Mouse (Mus musculus) layer of hippocampus, postnatal 36 days (tissue): ENCODE data around the gene Pxt1. TPM values are rescaled to one million over a fixed set of nuclear protein-coding genes. Genes with fewer than 3 reads are reported as not detected.

Experiments used
- DNase-seq, 2 experiments: peaks; one replicate each; pipeline ENCODE4 v3.0.0; 2022
- total RNA-seq, 2 experiments: library from RNA; stranded (reverse); gene quantifications; 2 replicates each; pipeline ENCODE4 v1.2.3; 2021

Pxt1 gene
- total RNA-seq, 2 experiments from 2014 or later: not detected

DNA sequence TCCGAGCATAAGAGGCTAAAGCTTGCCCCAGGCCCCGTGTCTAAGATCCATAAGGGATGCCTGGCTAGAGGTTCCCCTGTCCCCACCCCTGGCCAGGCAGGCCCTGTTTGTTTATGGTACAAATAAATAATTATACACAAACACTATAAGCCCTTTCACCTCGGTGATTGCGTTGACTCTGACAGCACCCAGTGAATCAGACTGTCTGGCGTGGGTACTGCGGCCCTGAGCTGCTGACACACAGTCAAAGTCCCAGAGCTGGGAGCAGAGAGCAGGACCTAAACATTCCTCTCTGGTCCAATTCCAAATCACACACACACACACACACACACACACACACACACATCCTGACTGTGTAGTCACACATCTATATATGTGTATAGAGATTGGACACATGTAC is 29.7 kb downstream of the Pxt1 start:
- DNase-seq: no peak

DNA sequence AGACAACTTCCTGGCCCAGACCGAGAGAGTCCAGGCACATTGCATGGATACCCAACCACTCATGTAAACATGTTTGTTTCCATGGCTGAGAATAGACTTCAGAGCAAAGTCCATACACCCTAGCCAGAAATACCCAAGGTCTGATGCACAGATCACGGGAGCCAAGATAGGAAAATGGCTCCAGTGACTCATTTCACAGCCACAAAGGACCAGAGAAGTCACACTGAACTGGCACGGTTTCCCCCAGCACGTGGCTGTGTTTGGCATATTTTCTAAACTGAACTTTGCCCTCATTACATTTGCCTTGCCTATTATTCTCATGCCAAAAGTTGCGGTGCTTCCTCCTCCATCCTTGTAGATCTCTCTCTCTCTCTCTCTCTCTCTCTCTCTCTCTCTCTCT is 30.4 kb downstream of the Pxt1 start:
- DNase-seq: no peak

DNA sequence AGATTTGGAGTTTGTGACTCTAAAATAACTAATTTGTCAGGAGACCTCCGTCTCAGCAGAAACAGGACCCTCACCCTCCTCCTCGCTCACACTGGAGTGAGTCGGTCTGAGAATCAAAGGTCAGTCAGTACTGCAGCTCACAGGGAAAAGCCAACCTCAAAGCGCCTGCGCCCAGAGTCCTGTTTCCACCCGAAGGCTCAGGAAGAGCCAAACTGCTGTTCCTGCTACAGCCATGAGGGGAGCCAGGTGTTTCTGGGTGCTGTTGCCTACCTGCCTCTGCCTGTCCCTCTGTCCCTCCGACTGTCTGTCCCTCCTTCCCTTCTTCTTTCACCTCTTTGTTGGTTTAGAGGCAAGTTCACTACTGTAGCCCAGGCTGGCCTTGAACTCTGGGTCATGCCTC is 33.5 kb downstream of the Pxt1 start:
- DNase-seq: no peak

DNA sequence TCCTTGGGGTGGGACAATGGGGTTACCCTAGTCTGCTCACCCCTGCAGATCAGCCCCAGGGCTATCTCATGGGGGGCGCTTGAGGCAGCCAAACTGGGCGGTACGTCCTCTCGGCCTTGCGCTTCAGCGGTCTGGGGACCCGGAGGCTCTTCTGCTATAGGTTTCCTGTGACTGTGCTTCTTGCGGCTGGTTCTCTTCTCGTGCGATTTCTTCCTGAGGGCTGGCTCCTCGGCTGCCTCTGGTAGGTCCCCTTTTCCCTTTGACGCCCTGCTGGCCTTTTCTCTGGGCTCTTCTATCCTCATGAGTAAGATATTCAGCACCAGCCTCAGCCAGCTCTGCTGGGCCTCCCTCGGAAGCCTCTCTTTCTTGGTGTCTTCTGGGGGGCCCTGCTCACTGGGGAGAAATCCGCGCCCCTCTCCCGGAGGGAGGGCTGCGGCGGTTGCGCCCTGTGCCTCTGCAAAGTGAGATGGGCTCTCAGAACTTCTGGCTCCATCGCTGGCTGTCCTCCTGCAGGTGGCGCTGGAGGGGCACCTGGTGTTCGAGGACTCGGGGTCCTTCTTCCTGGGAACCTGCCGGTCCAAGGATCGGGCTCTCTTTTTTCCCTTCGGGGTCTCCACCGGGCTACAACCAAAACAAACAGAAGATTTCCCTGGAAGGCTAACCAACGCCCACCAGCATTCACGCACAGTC is 34.2 kb downstream of the Pxt1 start:
- no peak for DNase-seq

DNA sequence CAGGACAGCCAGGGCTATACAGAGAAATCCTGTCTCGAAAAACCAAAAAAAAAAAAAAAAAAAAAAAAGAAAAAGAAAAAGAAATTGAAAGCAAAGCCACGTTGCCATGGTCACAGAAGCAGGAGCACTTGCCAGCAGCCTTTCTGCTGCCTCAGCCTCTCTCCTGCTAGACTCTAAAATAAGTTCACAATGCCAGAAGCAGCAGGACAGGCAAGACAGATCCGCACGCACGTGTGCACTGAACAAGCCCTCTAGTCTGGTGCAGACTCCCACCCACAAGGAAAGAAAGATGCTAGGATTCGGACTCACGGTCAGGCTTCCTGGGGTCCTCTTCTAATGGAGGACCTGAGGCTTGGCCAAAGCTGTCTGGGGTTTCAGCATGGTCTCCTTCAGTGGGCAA is 35.7 kb downstream of the Pxt1 start:
- DNase-seq: peak; percentile 14 to 37

DNA sequence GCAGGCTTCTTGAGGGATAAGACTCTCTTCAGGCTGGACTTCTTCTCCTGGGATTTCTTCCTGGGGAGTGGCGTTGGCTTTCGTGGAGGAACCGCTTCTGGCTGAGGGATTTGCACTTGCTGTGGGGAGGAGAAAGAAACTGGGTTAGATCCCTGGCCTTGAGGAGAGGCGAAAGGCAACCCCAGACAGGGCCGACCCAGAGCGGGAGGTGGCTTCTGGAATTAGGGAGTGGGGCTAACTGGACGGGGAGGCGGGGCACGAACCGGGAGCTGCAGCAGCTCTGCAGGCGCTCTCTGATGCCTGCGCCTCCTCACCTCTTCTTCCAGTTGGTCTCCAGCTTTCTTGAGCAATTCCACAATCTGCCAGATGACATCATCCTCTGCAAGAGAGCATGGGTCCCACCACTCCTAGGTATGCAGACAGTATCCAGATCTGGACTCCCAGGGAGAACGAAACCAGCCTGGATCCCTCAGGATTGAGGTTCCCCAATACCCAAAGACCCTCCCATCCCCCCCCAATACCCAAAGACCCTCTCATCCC is 38.2 kb downstream of the Pxt1 start:
- no peak for DNase-seq

DNA sequence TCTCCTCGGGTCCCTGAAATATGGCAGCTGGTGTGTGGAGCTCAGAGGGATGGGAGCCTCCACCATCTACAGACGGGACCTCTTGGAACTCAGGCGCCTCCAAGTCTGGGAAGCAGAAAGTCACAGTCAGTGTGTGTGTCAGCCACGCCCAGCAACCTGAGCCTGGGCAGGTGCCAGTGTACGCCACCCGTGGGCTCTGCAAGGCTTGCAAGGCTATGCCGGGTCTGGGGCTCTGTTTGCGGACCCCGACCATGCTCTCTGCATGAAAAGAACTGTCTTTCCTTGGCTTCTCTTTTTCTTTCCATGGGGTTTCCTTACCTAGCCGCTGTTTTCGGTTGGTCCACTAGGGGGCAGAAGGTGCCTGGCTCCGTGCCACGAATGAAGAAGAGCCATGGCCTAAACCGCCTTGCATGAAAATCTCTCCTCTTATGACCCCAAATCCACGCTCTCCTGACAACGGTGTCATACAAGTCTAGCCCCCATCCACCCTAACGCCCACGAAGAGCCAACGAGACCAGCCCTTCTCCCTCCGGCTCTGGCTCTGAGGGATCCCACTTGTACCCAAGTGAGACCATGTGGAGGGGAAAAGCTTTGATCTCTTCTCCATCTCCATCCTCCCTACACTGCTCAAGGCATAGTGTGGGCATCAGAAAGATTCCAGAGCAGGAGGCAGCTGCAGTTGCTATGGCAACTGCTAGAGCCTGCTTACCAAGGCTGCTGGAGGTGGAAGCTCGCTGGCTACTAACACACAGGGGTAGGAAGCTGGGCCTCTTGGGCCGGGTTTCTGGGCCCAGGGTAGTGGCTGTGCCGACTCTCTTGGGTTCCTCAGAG is 38.9 kb downstream of the Pxt1 start:
- DNase-seq: peak; percentile 42 to 56

DNA sequence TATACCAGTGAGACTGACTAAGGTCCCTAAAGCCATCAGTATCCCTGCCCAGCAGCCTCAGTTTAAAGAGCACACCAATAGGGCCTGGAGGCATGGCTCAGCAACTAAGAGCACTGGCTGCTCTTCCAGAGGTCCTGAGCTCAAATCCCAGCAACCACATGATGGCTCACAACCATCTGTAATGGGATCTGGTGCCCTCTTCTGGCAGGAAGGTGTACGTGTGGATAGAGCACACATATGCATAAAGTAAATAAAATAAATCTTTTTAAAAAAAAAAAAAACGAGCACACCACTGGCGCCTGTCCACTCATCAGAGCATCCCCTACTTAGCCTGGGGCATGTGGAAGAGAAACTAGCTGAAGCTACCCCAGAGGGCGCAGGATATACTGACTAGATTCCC is 42.1 kb downstream of the Pxt1 start:
- no peak for DNase-seq

DNA sequence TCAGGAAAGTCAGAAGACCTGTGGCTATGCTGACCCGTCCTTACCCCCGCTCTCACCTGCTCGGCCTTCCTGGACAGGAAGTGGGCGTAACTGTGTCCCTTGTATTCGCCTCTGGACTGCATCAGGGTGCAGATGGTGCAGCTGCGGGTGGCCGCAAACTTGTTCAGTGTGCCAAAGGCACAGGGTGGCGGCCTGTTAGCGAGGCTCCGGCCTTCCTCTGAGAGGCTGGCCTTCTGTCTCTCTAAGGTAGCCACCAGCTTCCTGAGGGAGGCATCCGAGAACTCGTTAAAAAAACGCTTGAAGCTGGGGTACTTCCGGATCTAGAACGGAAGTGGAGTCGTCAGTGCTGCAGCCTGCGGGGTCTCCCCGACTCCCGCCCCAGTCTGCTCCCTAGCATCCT is 44.2 kb downstream of the Pxt1 start:
- no peak for DNase-seq

DNA sequence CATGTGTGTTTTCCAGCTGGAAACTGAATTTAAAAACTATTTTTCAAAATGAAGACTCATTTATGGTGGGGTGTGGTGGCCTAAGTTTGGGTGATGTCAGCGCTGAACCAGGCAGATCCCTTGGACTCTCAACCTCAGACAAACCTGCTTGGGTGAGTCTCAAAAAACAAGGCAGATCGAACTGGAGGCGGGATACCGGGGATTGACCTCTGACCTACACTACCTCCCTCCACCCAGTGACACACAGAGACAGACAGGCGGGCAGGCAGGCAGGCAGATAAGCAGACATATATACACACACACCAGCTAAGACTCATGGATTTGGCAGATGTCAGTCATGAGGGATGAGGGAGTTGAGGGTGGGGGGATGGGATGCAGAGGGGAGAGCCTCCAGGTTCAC is 45.4 kb downstream of the Pxt1 start:
- DNase-seq: no peak

DNA sequence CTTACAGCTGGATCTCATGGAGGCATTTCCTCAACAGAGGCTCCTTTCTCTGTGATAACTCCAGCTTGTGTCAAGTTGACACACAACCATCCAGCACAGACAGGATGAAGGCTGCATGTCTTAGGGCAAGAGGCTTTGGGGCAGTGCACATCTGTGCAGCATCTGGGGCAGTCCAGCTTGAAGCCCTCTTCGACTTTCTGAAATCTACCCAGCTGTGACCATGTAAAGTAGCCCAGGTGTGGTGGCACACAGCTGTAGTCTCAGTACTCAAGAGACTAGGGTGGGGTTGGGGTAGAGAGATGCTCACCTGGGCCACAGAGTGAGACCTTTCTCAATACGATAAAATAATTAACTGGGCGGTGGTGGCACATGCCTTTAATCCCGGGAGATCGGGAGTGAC is 45.8 kb downstream of the Pxt1 start:
- no peak for DNase-seq

DNA sequence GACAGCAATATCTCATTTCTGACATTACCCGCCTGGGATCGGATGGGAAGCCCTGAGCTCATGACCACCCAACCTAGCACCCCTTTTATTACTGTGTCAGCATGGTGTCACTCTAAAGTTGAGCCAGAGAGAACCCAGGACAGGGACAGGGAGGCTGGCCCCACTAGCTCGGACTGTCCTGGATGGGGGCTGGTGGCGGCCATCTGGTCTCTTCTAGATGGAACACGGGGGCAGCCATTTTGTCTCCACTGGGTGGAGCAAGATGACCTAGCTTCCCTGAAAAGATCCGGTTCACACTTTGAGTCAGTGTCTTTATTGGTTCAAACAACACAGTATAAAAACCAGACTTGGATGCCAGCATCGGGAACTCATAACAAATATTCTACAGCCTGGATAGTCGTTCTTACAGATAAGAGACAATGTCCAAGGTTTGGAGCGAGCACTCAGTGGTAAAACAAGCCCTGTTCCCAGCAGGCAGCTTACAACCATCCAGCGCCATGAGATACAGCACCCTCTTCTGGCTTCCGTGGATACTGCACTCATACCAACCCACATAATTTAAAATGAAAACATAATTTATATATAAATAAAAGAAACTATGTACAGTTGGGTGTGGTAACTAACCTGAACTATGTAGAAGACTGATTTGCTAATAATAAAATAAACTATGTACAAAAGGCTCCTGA is 47.4 kb downstream of the Pxt1 start:
- DNase-seq: no peak

DNA sequence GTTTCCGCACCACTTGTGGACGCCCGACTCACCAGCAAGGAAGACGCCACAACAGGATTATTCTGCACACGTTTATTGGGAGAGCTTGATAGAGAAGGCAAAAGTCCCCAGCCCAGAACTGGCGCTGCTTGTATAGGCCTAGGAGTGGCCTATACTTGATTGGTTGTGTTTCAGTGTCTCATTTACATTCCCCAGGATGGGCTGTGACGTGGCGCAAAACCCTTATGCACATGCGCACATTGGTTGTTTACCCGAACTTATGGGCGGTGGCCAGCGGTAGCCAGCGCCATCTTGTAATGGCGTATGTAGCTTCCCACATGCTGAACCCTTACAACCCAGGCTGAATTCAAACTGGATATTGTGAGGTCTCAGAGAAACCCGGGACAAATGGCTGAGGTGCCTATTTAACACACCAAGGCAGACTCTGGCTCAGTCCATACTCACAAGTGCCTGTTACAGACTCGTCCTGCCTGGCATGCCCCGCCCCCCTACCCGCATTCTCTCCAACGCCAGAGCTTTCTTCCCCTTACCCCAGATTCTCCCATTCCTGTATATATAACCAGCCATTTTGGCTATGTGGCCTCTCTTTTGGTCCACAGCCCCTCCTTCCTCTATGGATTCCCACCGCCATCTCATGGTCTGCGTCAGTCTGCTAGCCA is 48.3 kb downstream of the Pxt1 start:
- DNase-seq: no peak

DNA sequence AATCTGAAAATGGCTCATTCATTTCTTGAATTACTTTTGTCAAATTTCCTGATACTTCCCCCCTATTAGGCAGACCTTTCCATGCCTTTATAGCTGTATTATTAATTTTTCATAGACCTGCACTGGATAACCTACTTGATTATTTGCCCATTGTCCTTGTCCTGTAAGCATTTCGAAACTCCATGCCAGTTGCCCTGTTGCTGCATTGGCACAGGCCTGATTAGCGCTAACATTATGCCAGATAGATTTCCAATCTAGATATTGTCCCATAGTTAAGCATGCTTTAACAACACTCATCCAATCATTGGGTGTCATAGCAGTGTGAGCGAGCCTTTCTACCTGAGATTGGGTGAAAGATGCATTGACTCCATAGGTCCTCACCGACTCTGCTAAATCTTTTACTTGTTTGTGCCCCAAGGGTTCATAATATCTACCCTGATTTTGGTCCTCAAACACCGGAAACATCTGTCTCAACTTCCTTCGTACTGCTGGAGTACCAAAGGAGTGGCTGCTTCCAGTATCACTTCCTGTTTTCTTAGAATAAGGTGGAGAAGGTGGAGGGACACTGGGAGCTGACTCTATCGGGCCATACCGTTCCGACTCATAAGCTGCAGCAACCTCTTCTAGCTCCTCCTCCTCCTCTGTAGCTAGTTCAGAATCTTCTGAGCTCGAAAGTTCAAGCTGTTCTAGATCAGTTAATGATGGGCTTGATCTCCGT is 49.4 kb downstream of the Pxt1 start:
- DNase-seq: no peak

DNA sequence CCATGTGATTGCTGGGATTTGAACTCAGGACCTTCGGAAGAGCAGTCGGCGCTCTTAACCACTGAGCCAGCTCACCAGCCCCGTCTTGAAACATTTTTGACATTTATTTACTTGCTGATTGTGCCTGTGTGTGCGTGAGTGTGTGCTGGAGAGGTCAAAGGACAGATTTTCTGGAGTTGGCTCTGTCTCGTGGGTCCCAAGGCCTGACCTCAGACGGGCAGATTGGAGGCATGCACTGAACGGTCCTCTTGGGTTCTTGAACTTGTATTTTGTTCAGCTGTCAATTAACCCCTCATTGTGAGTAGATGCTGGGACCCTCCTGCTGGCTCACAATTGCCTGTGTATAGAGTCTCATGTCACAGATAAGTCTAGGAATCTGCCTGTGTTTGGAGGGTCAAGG is 57.4 kb downstream of the Pxt1 start:
- no peak for DNase-seq

DNA sequence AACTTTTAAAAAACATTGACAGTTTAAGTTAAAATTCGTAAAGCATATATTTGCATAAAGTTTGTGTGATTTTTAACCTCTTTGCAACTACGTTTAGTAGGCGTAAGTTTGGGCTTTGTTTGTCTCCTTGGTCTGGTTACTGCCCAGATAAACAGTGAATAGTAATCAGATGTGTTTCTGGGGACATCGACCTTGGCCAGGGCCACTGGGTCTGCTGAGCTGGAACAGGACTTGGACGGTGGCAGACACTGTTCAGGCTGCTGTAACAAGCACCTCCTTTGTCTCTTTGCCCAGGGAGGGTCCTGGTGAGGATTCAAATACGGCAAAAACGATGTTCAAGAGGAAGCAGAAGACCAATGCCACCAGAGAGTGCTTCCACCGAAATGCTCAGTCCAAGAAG is 58.4 kb downstream of the Pxt1 start:
- no peak for DNase-seq

Other genes with a start within 250 kb of the Pxt1 start
- gene AC170998.1, start 217.8 kb downstream of the Pxt1 start, total RNA-seq: 1 to 10 TPM; 1.4 to 1.8 TPM
- 1 to 10 TPM in 1 of 2 experiments, under 1 TPM in 1; 0.60 to 1.1 TPM for gene Mapk13, start 174.5 kb downstream of the Pxt1 start, total RNA-seq
- 10 to 100 TPM; 39.4 to 45.4 TPM for gene Brpf3, start 142.8 kb downstream of the Pxt1 start, total RNA-seq
- under 1 TPM; 0.38 to 0.42 TPM for gene Pnpla1, start 85.4 kb downstream of the Pxt1 start, total RNA-seq
- 1 to 10 TPM; 3.2 to 4.6 TPM for gene 4930539E08Rik, start 28.5 kb downstream of the Pxt1 start, total RNA-seq
- 10 to 100 TPM; 64.5 to 74.5 TPM for gene Kctd20, start 8.1 kb upstream of the Pxt1 start, total RNA-seq
- gene Stk38, start 64.2 kb upstream of the Pxt1 start, total RNA-seq: 10 to 100 TPM; 51.7 to 55.6 TPM
- gene Srsf3, start 88.8 kb upstream of the Pxt1 start, total RNA-seq: 100 to 1,000 TPM; 141 to 147 TPM
- 10 to 100 TPM; 12.9 to 16.7 TPM for gene Cdkn1a, start 147.1 kb upstream of the Pxt1 start, total RNA-seq
- not detected for gene Rab44, start 170.3 kb upstream of the Pxt1 start, total RNA-seq